Mouse (Mus musculus) lung, postnatal 0 days (tissue): ENCODE data around the gene Map4.

Experiments
- CTCF ChIP-seq: IDR thresholded peaks from 2 replicates; pipeline ENCODE4 v1.5.1; 2016; ENCODE audit warnings: antibody characterized with exemption, mild to moderate bottlenecking
- EP300 ChIP-seq: IDR thresholded peaks from 2 replicates; pipeline ENCODE4 v1.6.1; 2016; ENCODE audit warnings: antibody characterized with exemption, mild to moderate bottlenecking, control low read depth

- TF ChIP-seq CTCF (no peak), EP300 (no peak)
These were observed 103.8 kb downstream of the Map4 start for GRCm38 (mm10) chr9:110035091-110035490.
